Mouse (Mus musculus): Measurements from ENCODE around the gene Lnpep. TPM values are rescaled to one million over a fixed set of nuclear protein-coding genes. Genes with fewer than 3 reads are reported as not detected.
"Not testable (repeated sequence)": the region's sequence is repeated elsewhere in the genome, so short reads cannot be mapped to it uniquely, and the experiment has no call there.

Lnpep gene
- polyA plus RNA-seq, 1 experiment, result 3.4 TPM

DNA sequence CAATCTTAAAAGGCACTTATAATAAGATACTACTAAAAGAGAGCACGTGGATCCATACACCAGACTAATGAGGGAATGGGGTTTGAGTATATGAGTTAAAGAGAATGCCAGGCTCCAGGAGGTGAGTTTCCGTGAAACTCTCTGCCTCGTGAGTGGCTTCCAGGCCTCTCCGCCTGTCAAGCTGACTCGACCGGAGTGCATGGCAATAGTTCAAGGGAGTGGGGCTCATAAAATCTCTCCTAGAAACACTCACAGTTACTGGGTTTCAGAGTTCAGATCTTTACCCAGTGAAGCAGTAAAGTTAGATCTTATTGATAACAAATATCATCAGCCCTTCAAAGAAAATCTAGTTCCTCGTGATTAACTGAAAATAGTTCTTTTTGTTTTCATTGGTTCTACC is 128.1 kb downstream of the Lnpep start:
- WGBS, result 38% methylated on average over 7 of the region's 7 CpGs
- no peaks in the 10 kb centered on the region for H3K36me3 ChIP-seq (ENCODE audit: control insufficient read depth, insufficient read depth, low read length)
- H3K4me1 ChIP-seq (ENCODE audit: control insufficient read depth, insufficient read depth, insufficient read length, low read length), result no peaks in the 10 kb centered on the region
- no peak for TF ChIP-seq POLR2A (IDR thresholded peaks at IDR 0.05; ENCODE audit: low read depth, low read length)
- TF ChIP-seq CTCF (IDR thresholded peaks at IDR 0.05; ENCODE audit: extremely low read depth, insufficient read length, insufficient replicate concordance, low read depth, low read length), result no peak
- H3K4me3 ChIP-seq (ENCODE audit: low read depth, low read length), result no peak overlapping the region
- no peaks in the 10 kb centered on the region for H3K27me3 ChIP-seq (ENCODE audit: control insufficient read depth, insufficient read depth, low read length)
- H3K27ac ChIP-seq (ENCODE audit: insufficient read depth, low read depth, low read length), result no peak overlapping the region

DNA sequence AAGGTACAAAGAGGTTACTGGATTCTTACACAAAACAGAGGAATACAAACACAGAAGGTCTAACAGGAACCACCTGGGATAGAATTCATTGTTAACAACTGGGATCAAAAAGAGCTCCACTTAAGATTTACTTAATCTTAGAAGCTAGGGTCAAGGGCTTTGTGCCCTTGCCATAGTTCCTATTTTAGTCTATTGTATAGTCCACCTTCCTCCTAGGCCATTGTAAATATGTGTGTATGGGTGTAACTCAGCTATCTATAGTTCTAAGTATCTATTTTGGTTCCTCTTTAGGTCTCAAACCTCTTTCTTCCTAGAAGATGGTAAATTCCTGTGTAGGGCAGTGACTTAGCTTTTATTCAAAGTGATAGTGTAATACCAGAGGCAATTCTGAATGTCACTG is 128.6 kb downstream of the Lnpep start:
- H3K4me3 ChIP-seq (ENCODE audit: low read depth, low read length); H3K27ac ChIP-seq (ENCODE audit: insufficient read depth, low read depth, low read length); H3K4me1 ChIP-seq (ENCODE audit: control insufficient read depth, insufficient read depth, insufficient read length, low read length); H3K36me3 ChIP-seq (ENCODE audit: control insufficient read depth, insufficient read depth, low read length); H3K27me3 ChIP-seq (ENCODE audit: control insufficient read depth, insufficient read depth, low read length): not testable (repeated sequence)

DNA sequence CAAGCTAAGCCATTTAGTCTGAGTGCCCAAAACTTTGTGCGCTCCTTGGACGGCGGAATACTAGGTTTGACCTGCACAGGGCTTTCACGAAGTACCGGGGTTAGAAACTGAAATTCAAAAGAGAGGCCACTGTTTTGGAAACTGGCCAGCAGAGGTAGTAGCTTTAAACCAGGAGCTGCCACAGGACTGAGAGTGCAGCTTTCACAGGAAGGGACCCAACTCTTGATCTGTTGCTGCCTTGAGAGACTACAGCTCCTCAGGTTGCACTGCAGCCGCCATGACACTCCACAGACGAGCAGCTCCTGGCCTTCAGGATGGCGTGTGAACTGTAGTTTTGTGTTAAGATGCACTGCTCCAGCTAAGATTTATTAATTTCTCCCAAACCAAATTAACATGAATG is 132.7 kb downstream of the Lnpep start:
- no peak overlapping the region for H3K4me3 ChIP-seq (ENCODE audit: low read depth, low read length)
- no peaks in the 10 kb centered on the region for H3K36me3 ChIP-seq (ENCODE audit: control insufficient read depth, insufficient read depth, low read length)
- H3K27ac ChIP-seq (ENCODE audit: insufficient read depth, low read depth, low read length), result no peak overlapping the region
- 78% methylated on average over 8 of the region's 8 CpGs for WGBS
- no peaks in the 10 kb centered on the region for H3K4me1 ChIP-seq (ENCODE audit: control insufficient read depth, insufficient read depth, insufficient read length, low read length)
- TF ChIP-seq CTCF (IDR thresholded peaks at IDR 0.05; ENCODE audit: extremely low read depth, insufficient read length, insufficient replicate concordance, low read depth, low read length) (no peak), POLR2A (IDR thresholded peaks at IDR 0.05; ENCODE audit: low read depth, low read length) (no peak)
- H3K27me3 ChIP-seq (ENCODE audit: control insufficient read depth, insufficient read depth, low read length), result no peaks in the 10 kb centered on the region

DNA sequence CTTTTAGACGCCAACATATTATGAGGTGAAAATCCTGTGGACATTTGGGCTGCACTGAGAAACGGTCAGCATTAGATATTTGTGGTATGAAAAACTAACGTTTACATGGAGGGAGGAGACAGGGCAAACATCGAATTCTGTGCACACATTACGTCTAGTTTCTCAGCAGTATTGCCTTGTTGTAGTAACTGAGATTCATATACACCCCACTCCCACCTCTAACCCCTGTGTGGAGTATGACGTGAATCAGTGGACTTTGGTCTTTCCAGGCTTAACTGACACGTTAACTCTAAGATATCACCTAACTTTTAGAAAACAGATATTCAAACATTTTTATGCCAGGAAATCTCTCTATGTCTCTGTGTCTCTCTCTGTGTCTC is 133.2 kb downstream of the Lnpep start:
- WGBS, result 46% methylated on average over 7 of the region's 7 CpGs
- H3K36me3 ChIP-seq (ENCODE audit: control insufficient read depth, insufficient read depth, low read length), result no peaks in the 10 kb centered on the region
- TF ChIP-seq CTCF (IDR thresholded peaks at IDR 0.05; ENCODE audit: extremely low read depth, insufficient read length, insufficient replicate concordance, low read depth, low read length) (no peak), POLR2A (IDR thresholded peaks at IDR 0.05; ENCODE audit: low read depth, low read length) (no peak)

DNA sequence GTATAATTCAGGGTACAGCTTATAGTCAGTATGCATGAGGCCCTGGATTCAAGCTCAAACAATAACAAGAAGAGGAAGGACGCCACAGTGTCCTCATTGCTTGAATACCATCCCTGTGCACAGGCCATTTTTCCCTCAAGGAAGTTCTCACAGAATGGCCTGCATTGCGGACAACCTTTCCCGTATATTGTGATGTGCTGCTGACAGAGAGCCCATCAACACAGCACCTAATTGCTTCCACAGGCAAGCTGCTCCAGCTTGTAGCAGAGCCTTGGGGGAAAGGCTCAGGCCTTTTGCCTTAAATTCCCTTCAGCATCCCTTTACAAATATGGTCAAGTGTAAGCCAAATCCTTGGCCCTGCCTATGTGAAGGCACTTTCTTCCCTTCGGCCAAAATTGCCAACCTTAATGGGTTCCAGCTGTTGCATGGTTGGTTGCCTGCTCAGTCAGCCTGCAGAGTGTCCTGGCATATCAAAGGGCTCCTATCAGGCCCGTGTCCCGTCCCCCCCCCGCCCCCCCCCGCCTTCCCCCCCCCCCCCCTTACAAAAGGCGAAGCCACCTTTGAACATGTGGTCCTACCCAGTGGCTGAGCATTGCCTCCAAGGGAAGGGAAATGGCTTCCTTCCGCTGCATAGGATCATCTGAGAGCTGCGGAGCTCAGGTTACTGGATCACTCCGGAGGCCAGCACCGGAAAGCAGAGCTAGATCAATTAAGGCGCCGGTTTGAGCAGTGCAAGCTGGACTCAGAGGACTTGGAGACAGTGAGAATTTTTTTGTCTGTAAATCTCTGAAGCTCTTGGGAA is 133.8 kb downstream of the Lnpep start:
- TF ChIP-seq POLR2A (IDR thresholded peaks at IDR 0.05; ENCODE audit: low read depth, low read length) (no peak), CTCF (IDR thresholded peaks at IDR 0.05; ENCODE audit: extremely low read depth, insufficient read length, insufficient replicate concordance, low read depth, low read length) (no peak)
- Histone ChIP-seq H3K27ac (ENCODE audit: insufficient read depth, low read depth, low read length) (no peak overlapping the region), H3K4me3 (ENCODE audit: low read depth, low read length) (no peak overlapping the region), H3K36me3 (ENCODE audit: control insufficient read depth, insufficient read depth, low read length) (no peaks in the 10 kb centered on the region), H3K27me3 (ENCODE audit: control insufficient read depth, insufficient read depth, low read length) (no peaks in the 10 kb centered on the region), H3K4me1 (ENCODE audit: control insufficient read depth, insufficient read depth, insufficient read length, low read length) (no peaks in the 10 kb centered on the region)
- 56% methylated on average over 14 of the region's 15 CpGs for WGBS

More for the DNA sequence above, 133.2 kb downstream of the Lnpep start:
- no peaks in the 10 kb centered on the region for H3K4me1 ChIP-seq (ENCODE audit: control insufficient read depth, insufficient read depth, insufficient read length, low read length)
- H3K27ac ChIP-seq (ENCODE audit: insufficient read depth, low read depth, low read length), result no peak overlapping the region
- no peak overlapping the region for H3K4me3 ChIP-seq (ENCODE audit: low read depth, low read length)
- H3K27me3 ChIP-seq (ENCODE audit: control insufficient read depth, insufficient read depth, low read length), result no peaks in the 10 kb centered on the region

DNA sequence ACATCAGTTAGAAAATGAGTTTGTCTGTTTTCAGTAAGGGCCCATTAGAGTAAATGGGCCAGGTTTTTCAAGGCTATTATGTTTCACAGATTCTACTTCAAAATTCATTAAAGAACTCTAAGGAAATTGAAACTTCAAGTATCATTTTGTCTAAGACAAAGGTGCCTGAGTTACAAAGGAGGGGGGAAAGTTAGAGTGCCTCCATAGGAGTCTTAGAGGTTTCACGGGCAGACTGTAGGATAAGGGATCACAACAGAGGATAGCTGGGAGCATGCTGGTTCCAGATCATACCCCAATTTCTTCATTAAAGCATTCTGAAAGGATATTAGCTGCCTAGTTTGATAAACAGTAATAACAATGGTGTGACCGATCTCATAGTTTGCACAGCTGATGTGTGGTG is 139.1 kb downstream of the Lnpep start:
- WGBS, result 60% methylated on average over 2 of the region's 2 CpGs
- no peaks in the 10 kb centered on the region for H3K36me3 ChIP-seq (ENCODE audit: control insufficient read depth, insufficient read depth, low read length)
- TF ChIP-seq POLR2A (IDR thresholded peaks at IDR 0.05; ENCODE audit: low read depth, low read length) (no peak), CTCF (IDR thresholded peaks at IDR 0.05; ENCODE audit: extremely low read depth, insufficient read length, insufficient replicate concordance, low read depth, low read length) (no peak)
- no peak overlapping the region for H3K27ac ChIP-seq (ENCODE audit: insufficient read depth, low read depth, low read length)
- no peak overlapping the region for H3K4me3 ChIP-seq (ENCODE audit: low read depth, low read length)
- no peaks in the 10 kb centered on the region for H3K27me3 ChIP-seq (ENCODE audit: control insufficient read depth, insufficient read depth, low read length)
- no peaks in the 10 kb centered on the region for H3K4me1 ChIP-seq (ENCODE audit: control insufficient read depth, insufficient read depth, insufficient read length, low read length)

Other genes starting within 250 kb of the Lnpep start
- not detected in 2 replicates for gene Lix1, start 222.4 kb downstream of the Lnpep start, polyA plus RNA-seq (2012; rRNA removed)
- gene Vmn2r90, start 78.7 kb upstream of the Lnpep start, polyA plus RNA-seq (2012; rRNA removed), result not detected in 2 replicates
- gene Spaca6, start 202.1 kb upstream of the Lnpep start, polyA plus RNA-seq (2012; rRNA removed), result 4.2 and 4.3 TPM in 2 replicates
- gene Has1, start 230.2 kb upstream of the Lnpep start, polyA plus RNA-seq (2012; rRNA removed), result 0.16 and 0.29 TPM in 2 replicates

Measured in small intestine, adult 2 months (tissue).